Mouse (Mus musculus): ENCODE data around the gene Adamts17. TPM values are rescaled to one million over a fixed set of nuclear protein-coding genes. Genes with fewer than 3 reads are reported as not detected.

Gene Adamts17
- polyA plus RNA-seq, 3 experiments from 2014 or later, result 0.43 TPM; not detected in 2

DNA sequence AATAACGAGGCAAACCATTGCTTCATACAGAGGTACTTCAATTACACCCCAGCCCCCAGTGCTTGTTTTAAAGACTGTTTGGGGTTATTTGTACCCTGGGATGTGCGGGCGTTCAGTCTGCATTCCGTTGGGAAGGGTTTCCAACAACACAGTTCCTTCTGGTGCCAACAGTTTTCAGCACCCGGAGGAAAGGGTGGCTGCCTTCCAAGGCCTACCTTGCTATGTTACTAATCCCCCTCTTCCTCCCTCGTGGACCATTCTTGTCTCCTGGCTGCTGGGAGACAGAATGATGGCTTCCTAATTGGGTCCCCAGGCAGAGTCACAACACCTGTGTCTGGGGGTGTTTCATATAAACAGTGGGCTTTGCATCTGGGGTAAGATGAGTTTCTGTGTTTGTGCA lies 94.5 kb downstream of the Adamts17 start:
- ATAC-seq, result no peak

DNA sequence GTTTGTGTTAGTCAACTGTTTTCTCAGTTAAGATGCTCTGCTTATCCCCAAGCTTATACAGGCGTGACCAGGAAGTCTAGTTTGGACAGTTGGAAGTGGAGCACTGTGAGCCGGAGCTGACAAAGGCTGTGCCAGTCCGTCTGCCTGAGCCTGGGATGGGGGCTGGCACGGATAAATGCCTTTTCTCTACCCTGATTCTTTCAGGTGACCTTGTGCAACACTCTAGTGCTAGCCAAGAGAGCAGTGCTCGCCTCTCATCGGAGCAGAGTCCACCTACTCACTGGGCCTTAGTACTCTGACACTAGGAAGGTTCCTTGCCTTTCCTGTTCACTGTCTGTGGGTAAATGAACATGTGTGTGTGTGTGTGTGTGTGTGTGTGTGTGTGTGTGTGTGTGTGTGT lies 95.5 kb downstream of the Adamts17 start:
- ATAC-seq, result no peak

GRCm38 (mm10) chr7:66936042-66936755 lies 96.7 kb downstream of the Adamts17 start:
- ATAC-seq, result no peak

- no peak for ATAC-seq
Observed at GRCm38 (mm10) chr7:66936911-66937310, 97.4 kb downstream of the Adamts17 start.

DNA sequence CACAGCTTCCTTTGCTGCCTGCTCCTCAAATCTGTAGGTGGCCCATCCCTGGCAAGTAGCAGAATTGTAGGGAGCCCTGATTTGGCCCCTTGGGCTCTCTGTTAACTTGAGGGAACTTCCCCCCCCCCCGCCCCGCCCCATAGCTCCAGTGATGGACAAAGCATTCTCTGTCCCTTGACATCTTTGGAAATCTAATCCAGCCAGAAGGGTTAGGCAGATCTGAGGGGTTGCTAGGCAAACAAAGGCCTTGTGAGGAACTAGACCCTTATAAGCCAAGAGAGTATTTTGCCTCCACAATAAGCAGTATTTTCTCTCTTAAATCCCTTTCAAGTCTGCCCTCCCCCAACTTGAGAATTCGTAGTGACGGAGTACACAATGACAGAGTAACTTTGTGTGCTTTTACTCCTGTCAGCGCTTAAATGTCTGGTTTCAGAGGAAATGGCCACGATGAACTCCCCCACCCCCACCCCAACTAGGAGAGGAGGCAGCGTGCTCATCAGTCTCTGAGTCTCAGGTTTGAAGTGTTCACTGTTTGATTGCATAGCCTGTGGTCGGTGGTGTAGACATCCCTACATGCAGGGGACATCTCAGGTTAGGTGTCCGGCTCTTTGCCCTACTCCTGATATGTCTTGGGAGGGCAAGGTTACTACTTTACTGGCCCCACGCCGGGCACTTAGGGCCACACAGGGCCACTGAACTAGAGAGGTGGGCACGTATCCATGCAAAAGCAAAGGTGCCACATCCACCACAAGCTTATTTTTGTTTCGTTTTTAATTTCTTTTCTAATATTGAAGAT lies 99.7 kb downstream of the Adamts17 start:
- no peak for ATAC-seq

GRCm38 (mm10) chr7:66940761-66941160 lies 101.2 kb downstream of the Adamts17 start:
- ATAC-seq, result no peak

GRCm38 (mm10) chr7:66949006-66949405 lies 109.5 kb downstream of the Adamts17 start:
- ATAC-seq, result no peak

DNA sequence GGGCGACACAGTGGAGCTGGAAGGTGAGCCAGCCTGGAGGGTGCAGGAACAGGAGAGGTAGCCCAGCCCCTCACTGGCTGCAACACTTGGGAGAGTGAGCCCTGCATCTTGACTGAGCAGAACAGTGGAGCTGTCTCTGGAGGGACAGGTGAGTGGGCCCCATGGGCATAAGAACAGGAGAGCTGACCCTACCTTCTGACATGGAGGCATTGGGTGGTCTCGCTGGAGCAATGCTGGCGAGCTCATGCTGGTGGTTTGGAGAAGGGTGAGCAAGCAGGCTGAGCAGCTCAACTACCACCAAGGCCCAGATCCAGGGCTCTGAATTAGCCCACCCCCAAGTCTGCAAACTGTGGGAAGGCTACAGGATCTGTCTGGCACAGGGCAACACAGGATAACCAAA lies 113.4 kb downstream of the Adamts17 start:
- no peak for ATAC-seq

DNA sequence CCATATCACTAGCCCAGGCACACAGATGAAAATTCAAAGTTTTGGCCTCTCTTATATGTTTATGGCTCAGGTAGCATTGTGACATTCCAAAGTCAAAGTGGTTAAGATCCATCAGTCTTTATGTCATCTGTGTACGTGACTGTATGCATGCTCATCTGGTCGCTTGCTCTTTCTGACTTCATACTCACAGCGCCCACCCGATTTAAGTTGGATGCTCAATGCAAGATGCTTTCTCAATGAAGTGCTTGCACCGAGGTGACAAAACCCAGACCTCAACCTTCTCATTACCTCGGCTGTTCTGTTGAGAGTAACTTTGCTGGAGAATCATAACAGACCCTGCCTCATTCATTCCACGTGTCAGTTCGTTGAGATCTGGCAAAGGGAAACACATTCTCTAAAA lies 114.5 kb downstream of the Adamts17 start:
- ATAC-seq, result no peak

DNA sequence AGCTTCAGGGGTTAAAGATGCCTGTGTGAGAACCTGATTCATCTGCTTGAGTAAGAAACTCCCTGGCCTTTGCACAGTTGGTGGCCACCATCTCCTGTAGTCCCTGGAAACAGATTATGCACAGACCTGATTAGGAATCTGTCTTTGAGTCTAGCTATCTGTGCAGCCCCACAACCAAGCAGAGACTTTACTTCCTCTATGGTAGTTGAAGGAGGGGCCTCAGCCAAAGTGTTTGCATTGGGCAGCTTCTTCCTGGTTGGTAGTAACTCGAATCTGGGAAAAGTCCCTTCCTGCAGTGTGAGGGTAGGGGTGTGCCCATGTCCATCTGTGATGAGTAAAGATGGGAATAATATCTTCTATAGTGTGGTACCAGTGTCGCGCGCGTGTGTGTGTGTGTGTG lies 115.2 kb downstream of the Adamts17 start:
- no peak for ATAC-seq

GRCm38 (mm10) chr7:66955455-66955919 lies 116.0 kb downstream of the Adamts17 start:
- ATAC-seq, result no peak

- ATAC-seq, result no peak
Observed at GRCm38 (mm10) chr7:66955978-66956377, 116.4 kb downstream of the Adamts17 start.

- ATAC-seq, result no peak
Observed at GRCm38 (mm10) chr7:66957764-66958163, 118.2 kb downstream of the Adamts17 start.

DNA sequence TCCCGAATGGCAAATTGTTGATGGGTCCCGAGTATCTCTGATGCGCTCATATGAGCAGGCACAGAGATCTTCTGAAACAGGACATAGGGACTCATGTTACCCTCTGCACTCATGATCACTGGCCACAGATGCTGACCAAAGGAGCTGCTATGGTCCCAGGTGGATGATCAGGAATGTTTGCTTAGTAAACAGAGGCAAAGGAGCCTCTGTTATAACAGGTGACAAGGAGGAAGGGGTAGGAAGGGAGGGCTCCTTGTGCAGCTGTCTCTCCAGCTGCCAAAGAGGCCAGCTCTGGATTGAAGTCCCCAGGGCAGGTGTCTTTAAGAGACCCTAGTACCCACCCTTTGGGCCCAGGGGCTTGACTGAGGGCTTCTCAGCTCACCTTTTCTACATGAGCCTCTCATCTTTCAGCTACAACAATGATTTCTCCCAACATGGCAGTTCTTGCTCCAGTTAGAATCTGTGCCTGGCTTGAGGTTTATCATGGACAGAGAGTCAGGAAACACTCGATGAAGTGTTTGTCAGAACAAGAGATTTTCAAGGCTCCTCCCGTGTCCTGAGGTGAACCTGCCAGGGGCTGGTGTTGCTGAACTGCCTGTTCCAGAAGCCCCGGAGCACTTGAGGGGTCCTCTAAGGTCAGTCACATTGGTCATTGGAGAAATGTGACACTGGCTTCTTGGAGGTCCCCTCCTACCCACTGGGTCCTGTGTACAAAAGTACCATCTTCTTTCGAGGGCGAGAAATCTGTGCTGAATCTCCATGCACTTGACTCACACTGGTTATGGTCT lies 120.9 kb downstream of the Adamts17 start:
- ATAC-seq, result no peak

- ATAC-seq, result no peak
Observed at GRCm38 (mm10) chr7:66962736-66963135, 123.2 kb downstream of the Adamts17 start.

DNA sequence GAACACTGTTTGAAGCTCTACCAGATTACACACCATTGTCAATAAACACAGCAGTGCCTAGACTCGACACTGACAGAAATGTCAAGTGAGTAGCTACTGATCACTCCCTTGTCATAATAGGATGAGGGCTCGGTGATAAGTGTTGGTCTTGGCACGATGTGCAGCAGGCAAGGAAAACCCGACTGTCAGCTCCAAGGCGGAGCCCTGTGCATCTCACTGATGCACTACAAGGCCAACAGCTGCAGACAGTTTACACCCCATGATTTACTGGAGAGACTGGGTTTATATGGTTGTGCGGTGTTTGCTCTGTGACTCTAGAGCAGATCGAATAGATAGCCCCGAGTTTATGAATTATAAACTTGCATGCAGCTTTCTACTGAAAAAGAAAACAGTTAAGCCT lies 124.0 kb downstream of the Adamts17 start:
- no peak for ATAC-seq

DNA sequence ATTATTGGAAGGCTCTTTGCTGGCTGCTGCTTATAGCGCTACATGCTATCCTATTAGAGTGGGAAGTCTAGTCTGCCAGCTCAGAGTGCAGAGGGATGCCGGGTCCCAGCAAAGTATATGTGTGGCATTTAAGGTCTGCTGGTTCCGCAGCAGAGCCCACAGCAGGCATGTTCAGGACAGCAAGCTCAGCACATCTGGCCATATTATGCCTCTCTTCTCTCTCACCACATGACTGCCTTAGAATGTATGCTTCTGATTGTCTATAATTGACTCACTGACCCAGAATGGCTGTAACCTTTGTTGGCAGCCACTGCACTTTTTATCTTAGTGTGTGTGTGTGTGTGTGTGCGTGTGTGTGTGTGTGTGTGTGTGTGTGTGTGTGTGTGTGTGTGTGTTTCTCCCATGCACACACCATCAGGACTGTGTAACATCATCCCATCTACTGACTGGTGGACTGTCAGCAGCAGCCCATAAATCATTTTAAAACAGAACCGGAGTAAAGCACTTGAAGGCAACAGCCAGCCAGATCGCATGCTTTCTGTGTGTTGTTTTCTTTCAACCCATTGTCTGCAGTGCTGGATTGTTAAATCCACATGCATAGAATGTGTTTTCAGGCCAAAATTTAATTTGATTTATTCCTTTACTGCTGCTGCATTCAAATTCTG lies 127.1 kb downstream of the Adamts17 start:
- no peak for ATAC-seq

DNA sequence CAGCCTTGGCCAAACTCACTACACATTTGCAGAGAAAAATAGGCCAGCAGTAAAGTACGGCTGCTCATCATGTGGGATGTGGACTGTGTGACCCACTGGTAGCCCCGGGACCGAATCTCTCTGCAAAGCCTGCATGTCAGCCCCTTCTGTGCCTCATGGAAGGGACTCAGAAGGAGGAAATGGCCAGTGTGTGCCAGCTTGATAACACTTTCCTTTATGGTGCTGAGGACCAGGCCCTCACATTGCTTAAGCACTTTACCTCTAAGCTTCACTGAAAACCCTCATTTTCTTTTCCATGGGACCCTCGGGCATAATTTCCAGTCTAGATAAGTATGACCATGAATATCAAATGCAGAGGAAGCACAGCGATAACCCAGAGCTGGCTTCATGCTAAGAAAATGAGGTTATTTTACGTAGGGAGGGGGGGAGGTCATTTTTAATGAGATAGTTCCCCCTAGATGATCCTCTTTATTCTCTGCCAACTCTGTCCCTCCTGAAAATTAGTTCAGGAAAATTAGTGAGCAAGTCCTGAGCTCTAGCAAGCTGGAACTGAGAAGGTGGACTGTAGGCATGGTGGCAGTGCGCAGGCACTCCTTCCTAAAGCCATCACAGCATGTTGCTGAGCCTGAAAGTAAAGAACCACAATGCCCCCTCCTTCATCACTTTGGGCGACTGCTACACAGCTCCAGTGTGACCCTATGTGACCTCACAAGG lies 127.8 kb downstream of the Adamts17 start:
- ATAC-seq, result no peak

DNA sequence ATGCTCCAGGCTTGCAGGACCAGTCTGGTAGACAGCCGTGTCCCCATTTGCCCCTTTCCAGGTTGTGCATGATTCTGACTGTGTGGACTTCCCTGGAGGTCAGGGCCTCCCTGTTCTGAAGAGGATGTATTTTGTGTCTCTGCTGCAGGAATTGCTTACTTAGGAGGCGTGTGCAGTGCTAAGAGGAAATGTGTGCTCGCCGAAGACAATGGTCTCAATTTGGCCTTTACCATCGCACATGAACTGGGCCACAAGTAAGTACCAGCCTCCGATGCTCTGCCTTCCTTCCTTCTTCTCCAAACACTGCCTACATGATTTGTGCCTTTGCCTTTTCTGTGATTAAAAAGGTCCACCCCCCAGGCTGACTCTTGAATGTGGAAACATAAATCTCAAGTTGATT lies 129.1 kb downstream of the Adamts17 start:
- no peak for ATAC-seq

GRCm38 (mm10) chr7:66969199-66969598 lies 129.7 kb downstream of the Adamts17 start:
- ATAC-seq, result no peak

DNA sequence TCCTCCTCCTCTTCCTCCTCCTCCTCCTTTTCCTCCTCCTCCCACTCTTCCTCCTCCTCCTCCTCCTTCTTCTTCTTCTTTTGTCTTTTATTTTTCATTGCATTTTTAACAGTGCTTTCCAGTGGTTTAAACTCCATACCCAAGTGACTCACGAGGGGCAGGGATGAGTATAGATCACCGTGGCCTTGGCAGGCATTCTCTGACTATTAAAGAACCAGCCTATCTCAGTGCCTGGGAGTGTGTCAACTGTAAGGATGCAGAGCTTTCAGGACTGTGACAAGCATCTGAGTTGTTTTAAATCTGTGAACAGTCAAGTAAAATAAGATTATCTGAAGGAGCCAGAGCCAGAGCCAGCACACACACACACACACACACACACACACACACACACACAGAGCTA lies 130.7 kb downstream of the Adamts17 start:
- no peak for ATAC-seq

GRCm38 (mm10) chr7:66970974-66971373 lies 131.4 kb downstream of the Adamts17 start:
- no peak for ATAC-seq
